19 mouse cellular contexts compared by ENCODE assay signal in the genomic region with DNA sequence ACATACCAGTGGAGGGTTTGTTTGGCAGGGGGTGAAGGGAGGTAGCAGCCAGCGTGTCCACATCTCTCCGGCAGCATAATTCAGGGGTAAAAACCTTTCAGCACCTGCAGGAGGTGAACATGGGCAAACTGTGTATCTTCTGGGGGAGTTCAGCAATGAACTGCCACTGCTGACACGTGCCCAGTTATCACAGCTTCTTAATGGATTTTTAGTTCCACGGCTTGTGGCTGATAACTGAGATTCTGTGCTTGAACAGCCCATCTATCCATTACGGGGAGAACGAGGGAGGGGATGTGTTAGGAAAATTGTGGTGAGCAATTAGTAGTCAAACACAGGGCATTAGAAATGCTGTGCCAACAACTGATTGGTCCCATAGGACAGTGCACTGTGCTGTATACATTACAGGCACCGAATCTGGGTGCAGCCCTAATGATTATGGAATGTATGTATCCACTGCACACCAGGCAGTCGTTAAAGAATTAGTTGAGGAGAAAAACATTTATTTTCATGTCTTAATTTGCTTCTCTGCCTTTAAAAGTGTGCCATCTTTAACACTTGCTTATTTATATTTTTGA.
A peak's percentile ranks its signal among the peaks of the same experiment; 100 is the strongest.
DNase-seq lines count a peak whose midpoint lies in the region; ATAC-seq and TF ChIP-seq lines count a peak whose summit lies in the region.
"Had no signal": no experiment of that assay in that cellular context is flagged by ENCODE, and none has a peak within 500 bp of the region (broad histone marks: within the 10 kb centered on the region; RNA-seq: fewer than 3 reads in every experiment).

No protein-coding gene starts in this region.

- intact Hi-C loops in left cerebral cortex, postnatal 10 days (cut with DNase I), result no loop called here

- peak; percentile 58; the same call in 1 of the 2 replicates for ATAC-seq in forebrain, embryonic 12.5 days (ENCODE audit: low FRiP score)
- no peak for ATAC-seq in forebrain, postnatal 0 days
- ATAC-seq in hindbrain, embryonic 12.5 days (ENCODE audit: low FRiP score), result peak; percentile 75; the same call in 1 of the 2 replicates
- ATAC-seq in hindbrain, postnatal 0 days, result no peak
- ATAC-seq in neural tube, embryonic 12.5 days (ENCODE audit: low FRiP score, low read depth), result peak; percentile 71; the same call in 1 of the 2 replicates
- ATAC-seq in neural tube, embryonic 15.5 days (ENCODE audit: low FRiP score), result no peak
- ATAC-seq: inflammation-experienced regulatory T-cells, adult 6 months; intestine, postnatal 0 days had no signal

- no peak overlapping the region for H3K4me3 ChIP-seq in forebrain, embryonic 12.5 days (replicated peaks)
- H3K4me3 ChIP-seq in forebrain, postnatal 0 days (ENCODE audit: low read depth, low read length), result no peak overlapping the region
- H3K4me3 ChIP-seq in hindbrain, embryonic 12.5 days, result no peak overlapping the region
- H3K4me3 ChIP-seq in hindbrain, postnatal 0 days (ENCODE audit: low read length), result no peak overlapping the region
- no peak overlapping the region for H3K4me3 ChIP-seq in neural tube, embryonic 12.5 days
- H3K4me3 ChIP-seq in neural tube, embryonic 15.5 days (replicated peaks), result no peak overlapping the region
- H3K4me3 ChIP-seq: embryonic facial prominence, embryonic 15.5 days; erythroblast, embryonic 14.5 days; gastrocnemius, adult 2 months; heart, embryonic 12.5 days; hindbrain, embryonic 15.5 days had no signal

- H3K9ac ChIP-seq in forebrain, embryonic 12.5 days, result no peak overlapping the region
- no peak overlapping the region for H3K9ac ChIP-seq in forebrain, postnatal 0 days
- H3K9ac ChIP-seq in hindbrain, embryonic 12.5 days, result no peak overlapping the region
- no peak overlapping the region for H3K9ac ChIP-seq in hindbrain, postnatal 0 days (replicated peaks; ENCODE audit: low read length)
- no peak overlapping the region for H3K9ac ChIP-seq in neural tube, embryonic 12.5 days
- H3K9ac ChIP-seq in neural tube, embryonic 15.5 days (replicated peaks), result no peak overlapping the region
- H3K9ac ChIP-seq: embryonic facial prominence, embryonic 15.5 days; heart, embryonic 12.5 days; hindbrain, embryonic 15.5 days had no signal

- no peaks in the 10 kb centered on the region for H3K4me1 ChIP-seq in forebrain, embryonic 12.5 days
- H3K4me1 ChIP-seq in forebrain, postnatal 0 days (ENCODE audit: insufficient read depth), result no peaks in the 10 kb centered on the region
- no peaks in the 10 kb centered on the region for H3K4me1 ChIP-seq in hindbrain, embryonic 12.5 days
- no peaks in the 10 kb centered on the region for H3K4me1 ChIP-seq in hindbrain, postnatal 0 days (ENCODE audit: insufficient read depth, low read length)
- H3K4me1 ChIP-seq in neural tube, embryonic 12.5 days, result no peaks in the 10 kb centered on the region
- 0 out of 2 replicates have a peak, but pooled peaks cover 6% of the 10 kb centered on the region for H3K4me1 ChIP-seq in neural tube, embryonic 15.5 days
- H3K4me1 ChIP-seq: hindbrain, embryonic 15.5 days had no signal

- TF ChIP-seq CTCF in forebrain, postnatal 0 days (IDR thresholded peaks at IDR 0.05; ENCODE audit: low read depth), result no peak
- TF ChIP-seq CTCF in hindbrain, postnatal 0 days (IDR thresholded peaks at IDR 0.05; ENCODE audit: low read depth), result no peak

- no peak for DNase-seq in forebrain, postnatal 0 days
- no peak for DNase-seq in hindbrain, postnatal 0 days (ENCODE audit: low spot score)
- no peak for DNase-seq in left cerebral cortex, postnatal 10 days (ENCODE audit: extremely low spot score in 1 of 2, low spot score in 2 of 2)
- DNase-seq: adrenal gland, postnatal 10 days; cerebellum, adult 11-12 months; cerebellum, adult 9-10 months; cerebellum, postnatal 25 days; gastrocnemius, adult 2 months; gastrocnemius, postnatal 25 days had no signal

- no peaks in the 10 kb centered on the region for H3K27me3 ChIP-seq in forebrain, embryonic 12.5 days
- H3K27me3 ChIP-seq in forebrain, postnatal 0 days (ENCODE audit: insufficient read depth, low read length), result no peaks in the 10 kb centered on the region
- no peaks in the 10 kb centered on the region for H3K27me3 ChIP-seq in hindbrain, embryonic 12.5 days
- H3K27me3 ChIP-seq in hindbrain, postnatal 0 days (ENCODE audit: insufficient read depth, low read length), result no peaks in the 10 kb centered on the region
- no peaks in the 10 kb centered on the region for H3K27me3 ChIP-seq in neural tube, embryonic 12.5 days (replicated peaks)
- H3K27me3 ChIP-seq in neural tube, embryonic 15.5 days (replicated peaks), result no peaks in the 10 kb centered on the region
- H3K27me3 ChIP-seq: embryonic facial prominence, embryonic 15.5 days; heart, embryonic 12.5 days; hindbrain, embryonic 15.5 days had no signal

- 76% methylated on average over 8 of the region's 8 CpGs for WGBS in forebrain, embryonic 12.5 days
- 55% methylated on average over 8 of the region's 8 CpGs for WGBS in forebrain, postnatal 0 days
- WGBS in hindbrain, embryonic 12.5 days, result 75% methylated on average over 8 of the region's 8 CpGs
- WGBS in hindbrain, postnatal 0 days, result 65% methylated on average over 8 of the region's 8 CpGs
- 70% methylated on average over 8 of the region's 8 CpGs for WGBS in neural tube, embryonic 12.5 days
- WGBS in neural tube, embryonic 15.5 days, result 43% methylated on average over 8 of the region's 8 CpGs

- no peaks in the 10 kb centered on the region for H3K9me3 ChIP-seq in forebrain, embryonic 12.5 days
- no peaks in the 10 kb centered on the region for H3K9me3 ChIP-seq in forebrain, postnatal 0 days (ENCODE audit: low read length)
- H3K9me3 ChIP-seq in hindbrain, embryonic 12.5 days (replicated peaks), result no peaks in the 10 kb centered on the region
- no peaks in the 10 kb centered on the region for H3K9me3 ChIP-seq in hindbrain, postnatal 0 days (ENCODE audit: low read length)
- no peaks in the 10 kb centered on the region for H3K9me3 ChIP-seq in neural tube, embryonic 12.5 days
- no peaks in the 10 kb centered on the region for H3K9me3 ChIP-seq in neural tube, embryonic 15.5 days (replicated peaks)
- H3K9me3 ChIP-seq: embryonic facial prominence, embryonic 15.5 days; heart, embryonic 12.5 days; hindbrain, embryonic 15.5 days had no signal

- no peaks in the 10 kb centered on the region for H3K36me3 ChIP-seq in forebrain, embryonic 12.5 days (replicated peaks)
- H3K36me3 ChIP-seq in forebrain, postnatal 0 days (ENCODE audit: insufficient read depth), result no peaks in the 10 kb centered on the region
- H3K36me3 ChIP-seq in hindbrain, embryonic 12.5 days, result no peaks in the 10 kb centered on the region
- no peaks in the 10 kb centered on the region for H3K36me3 ChIP-seq in hindbrain, postnatal 0 days (ENCODE audit: insufficient read depth, low read length)
- H3K36me3 ChIP-seq in neural tube, embryonic 12.5 days, result no peaks in the 10 kb centered on the region
- H3K36me3 ChIP-seq in neural tube, embryonic 15.5 days, result no peaks in the 10 kb centered on the region
- H3K36me3 ChIP-seq: heart, embryonic 12.5 days; hindbrain, embryonic 15.5 days had no signal

- no peak overlapping the region for H3K4me2 ChIP-seq in forebrain, embryonic 12.5 days
- H3K4me2 ChIP-seq in forebrain, postnatal 0 days (ENCODE audit: low read depth), result no peak overlapping the region
- H3K4me2 ChIP-seq in hindbrain, embryonic 12.5 days (replicated peaks), result no peak overlapping the region
- H3K4me2 ChIP-seq in hindbrain, postnatal 0 days (ENCODE audit: low read depth, low read length), result no peak overlapping the region
- no peak overlapping the region for H3K4me2 ChIP-seq in neural tube, embryonic 12.5 days (replicated peaks)
- no peak overlapping the region for H3K4me2 ChIP-seq in neural tube, embryonic 15.5 days
- H3K4me2 ChIP-seq: embryonic facial prominence, embryonic 15.5 days; heart, embryonic 12.5 days; hindbrain, embryonic 15.5 days had no signal

- H3K27ac ChIP-seq in forebrain, embryonic 12.5 days, result no peak overlapping the region
- no peak overlapping the region for H3K27ac ChIP-seq in forebrain, postnatal 0 days (ENCODE audit: low read depth, low read length)
- H3K27ac ChIP-seq in hindbrain, embryonic 12.5 days, result no peak overlapping the region
- H3K27ac ChIP-seq in hindbrain, postnatal 0 days, result no peak overlapping the region
- no peak overlapping the region for H3K27ac ChIP-seq in neural tube, embryonic 12.5 days
- H3K27ac ChIP-seq in neural tube, embryonic 15.5 days (replicated peaks), result no peak overlapping the region
- H3K27ac ChIP-seq: embryonic facial prominence, embryonic 15.5 days; gastrocnemius, adult 2 months; hindbrain, embryonic 15.5 days had no signal

Comparison
In these comparisons a context has a peak if more than half of its experiments do, and no peak if none do; other contexts are left out.
1. ATAC-seq: peak in forebrain, embryonic 12.5 days (single experiment), hindbrain, embryonic 12.5 days (single experiment) and neural tube, embryonic 12.5 days (single experiment); none in forebrain, postnatal 0 days (single experiment), hindbrain, postnatal 0 days (single experiment) and neural tube, embryonic 15.5 days (single experiment).